Mouse (Mus musculus): ENCODE measurements at regions not wholly inside any gene's neighbourhood (a gene's known extent, or its start where the extent isn't known, plus 50 kb on each side); places are given as distances from the start of the nearest gene placed in this dataset.
A peak's percentile ranks its signal among the peaks of the same experiment; 100 is the strongest.

GRCm38 (mm10) chr2:30676450-30676832 lies 81.6 kb downstream of the Cstad start:
- no peak for DNase-seq (ENCODE audit: low spot score)

DNA sequence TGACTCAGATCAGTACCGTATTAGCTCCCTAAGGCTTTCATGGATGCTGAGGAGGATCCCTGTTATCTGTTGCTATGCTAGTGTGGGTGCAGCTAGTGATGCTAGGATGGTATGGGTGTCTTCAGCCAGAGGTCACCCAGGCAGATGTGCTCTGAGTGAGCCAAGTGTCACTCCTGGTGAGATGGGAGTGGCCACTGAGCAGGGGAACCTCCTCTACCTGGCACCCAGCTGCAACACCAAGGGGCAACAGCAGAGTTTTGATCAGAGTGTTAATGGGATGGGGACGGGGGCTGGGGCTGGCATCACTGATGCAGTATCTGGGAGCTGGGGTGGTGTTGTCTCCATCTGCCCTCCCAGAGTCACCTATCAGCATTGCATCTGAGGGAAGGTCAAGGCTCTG lies 81.0 kb downstream of the Cstad start:
- DNase-seq (ENCODE audit: low spot score), result no peak

DNA sequence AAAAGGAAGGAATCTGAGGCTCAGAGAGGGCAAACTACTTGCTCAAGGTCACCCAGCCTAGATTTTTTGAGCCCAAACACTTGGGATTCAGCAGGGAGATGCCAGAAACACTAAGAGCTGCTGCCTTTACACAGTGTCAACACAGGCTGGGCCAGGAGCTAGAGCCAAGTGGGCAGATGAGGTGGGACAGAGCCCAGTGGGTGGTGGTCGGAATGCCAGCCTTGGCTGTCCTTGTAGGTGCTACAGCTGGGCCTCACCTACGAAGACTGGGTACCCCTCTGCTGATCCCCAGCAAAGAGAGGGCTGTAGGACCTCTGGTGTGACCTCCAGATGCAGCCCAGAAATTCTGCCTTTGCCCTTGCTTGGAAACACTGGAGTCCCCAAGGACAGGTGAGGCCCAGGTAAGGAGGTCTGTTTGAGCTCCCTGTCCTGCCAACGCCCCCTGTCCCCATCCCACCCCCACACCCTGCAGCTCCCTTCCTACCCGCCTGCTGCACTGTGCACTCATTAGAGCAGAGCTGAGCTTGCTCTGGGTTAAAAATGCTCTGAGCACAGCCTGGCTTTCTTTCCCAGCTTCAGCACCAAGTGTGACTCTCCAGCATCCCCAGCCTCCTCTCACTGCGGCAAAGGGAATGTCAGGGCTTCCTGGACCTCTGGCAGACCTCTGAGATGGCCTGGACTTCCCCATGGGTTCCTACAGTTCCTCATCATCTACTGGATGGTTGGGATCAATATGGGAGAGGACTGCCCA lies 76.2 kb downstream of the Cstad start:
- no peak for DNase-seq (ENCODE audit: low spot score)

GRCm38 (mm10) chr2:30667468-30667867 lies 72.6 kb downstream of the Cstad start:
- peak; percentile 34 for DNase-seq (ENCODE audit: low spot score)

DNA sequence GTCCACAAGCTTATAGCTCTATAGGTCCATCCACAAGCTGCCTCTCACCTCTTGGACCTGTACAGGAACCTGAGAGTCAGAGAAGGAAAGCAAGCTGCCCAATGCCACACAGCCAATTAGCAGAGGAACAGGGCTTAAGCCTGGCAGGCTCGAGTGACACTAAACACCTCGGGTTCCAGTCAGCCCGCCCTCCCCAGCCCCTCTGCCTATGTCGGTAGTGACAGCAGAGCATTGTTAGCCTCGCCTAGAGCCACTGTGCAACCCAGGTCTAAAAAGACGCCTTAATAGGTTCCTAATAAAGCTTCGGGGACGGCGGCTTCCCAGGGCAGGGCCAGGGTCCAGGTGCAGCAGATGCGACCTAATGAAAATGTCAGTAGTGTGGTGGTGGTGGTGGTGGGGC lies 66.3 kb downstream of the Cstad start:
- peak; percentile 13 for DNase-seq (ENCODE audit: low spot score)

DNA sequence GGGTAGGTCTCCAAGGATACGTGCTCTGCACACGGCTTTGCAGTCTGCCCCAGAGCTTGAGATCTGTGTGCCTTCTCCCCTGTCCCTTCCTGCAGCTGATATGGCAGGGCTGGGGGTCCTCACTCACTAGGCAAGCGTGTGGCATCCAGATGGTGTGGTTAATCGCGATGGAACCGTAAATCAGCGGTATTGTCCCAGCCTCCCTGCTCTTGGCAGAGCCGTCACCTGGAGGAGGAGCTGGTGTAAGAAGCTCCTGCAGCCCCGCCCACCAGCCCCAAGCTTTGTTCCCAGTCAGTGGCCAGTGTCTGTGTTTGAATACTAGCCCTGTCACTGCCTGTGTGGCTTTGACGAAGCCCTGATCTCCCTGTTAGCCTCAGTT lies 65.8 kb downstream of the Cstad start:
- peak; percentile 77 for DNase-seq (ENCODE audit: low spot score)

DNA sequence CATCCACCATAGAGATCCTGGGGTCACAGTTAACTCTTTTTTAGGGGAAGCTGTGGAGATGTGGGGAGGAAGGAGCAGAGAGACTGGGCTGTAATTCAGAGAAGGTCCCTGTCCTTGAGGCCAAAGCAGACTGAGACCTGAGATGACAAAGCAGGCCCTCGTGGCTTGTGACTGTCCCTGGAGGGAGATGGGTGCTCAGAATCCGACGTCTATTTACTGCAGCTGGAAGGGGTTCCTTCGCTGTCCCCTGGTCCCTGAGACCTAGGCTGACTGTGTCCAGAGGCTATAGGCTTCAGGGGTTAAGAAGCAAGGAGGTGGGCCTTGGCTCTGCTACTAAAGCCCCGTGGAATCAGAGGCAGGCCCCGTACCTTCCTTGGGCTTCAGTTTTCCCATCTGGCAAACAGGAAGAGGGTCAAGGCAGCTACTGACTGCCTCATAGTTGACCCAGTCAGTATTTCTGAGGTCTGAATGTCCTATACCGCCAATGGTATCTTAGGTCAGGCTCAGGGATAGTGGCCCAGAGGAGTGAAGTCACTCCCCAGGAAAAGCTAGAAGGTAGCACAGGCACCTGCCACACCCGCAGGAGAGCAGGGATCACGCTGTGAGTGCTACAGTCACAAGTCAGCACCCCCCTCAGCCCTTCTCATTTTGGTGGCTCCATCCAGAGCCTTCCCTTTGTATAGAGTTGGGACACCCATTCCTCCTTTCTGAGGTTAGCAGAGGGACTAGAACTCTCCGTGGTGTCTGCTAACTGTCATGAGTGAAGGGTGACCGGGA lies 65.2 kb downstream of the Cstad start:
- no peak for DNase-seq (ENCODE audit: low spot score)

DNA sequence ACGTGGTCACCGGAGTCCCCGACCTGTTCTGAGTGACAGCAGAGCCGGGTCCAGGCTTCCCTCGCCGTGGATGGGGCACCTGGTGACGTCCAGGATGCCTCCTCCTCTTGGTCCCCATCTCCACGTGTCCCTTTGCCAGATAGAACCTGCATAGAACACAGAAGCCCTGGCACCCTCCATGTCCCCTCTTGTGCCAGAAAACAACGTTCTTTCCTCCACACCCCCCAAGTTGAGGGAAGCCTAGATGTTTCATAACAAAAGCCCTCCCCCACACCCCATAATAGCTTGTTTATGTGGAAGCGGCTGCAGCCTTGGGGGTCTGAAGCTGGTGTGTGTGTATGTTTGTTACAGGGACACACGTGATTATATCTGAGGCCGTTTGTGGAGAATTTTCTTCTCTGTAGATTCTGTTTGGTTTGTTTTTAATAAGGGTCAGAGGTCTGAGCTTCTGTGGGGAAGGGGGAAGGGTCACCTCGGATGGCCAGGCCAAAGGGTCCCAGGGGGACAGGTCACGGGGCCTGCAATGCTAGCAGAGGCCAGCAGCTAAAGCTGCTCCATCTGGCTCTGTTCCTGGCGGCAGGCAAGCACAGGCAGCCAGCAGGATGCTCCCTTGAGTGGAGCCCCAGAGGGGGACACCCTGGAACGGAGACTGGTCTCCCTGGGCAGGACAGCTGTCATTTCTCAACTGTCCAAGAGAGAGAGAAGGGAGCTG lies 64.2 kb downstream of the Cstad start:
- DNase-seq (ENCODE audit: low spot score), result peak; percentile 85

All from MN1 (cell line).